Mouse (Mus musculus): Measurements from ENCODE around the gene Camta2.

Gene Camta2

GRCm38 (mm10) chr11:70687601-70688199 is at the start of gene Camta2:
Gene Camta2, minus strand, starts transcription at chr11:70688105.
- Histone ChIP-seq H3K9me3 (ENCODE audit: low read length) (no peaks in the 10 kb centered on the region), H3K36me3 (ENCODE audit: insufficient read depth, low read length) (peaks cover 25% of the 10 kb centered on the region), H3K4me1 (replicated peaks; ENCODE audit: low read depth, low read length) (peaks cover 40% of the 10 kb centered on the region), H3K27me3 (ENCODE audit: insufficient read depth, low read length) (peaks cover 67% of the 10 kb centered on the region), H3K4me3 (replicated peaks; ENCODE audit: low read length) (peak within 1 kb of the TSS; percentile 97)
- TF ChIP-seq NANOG (IDR thresholded peaks at IDR 0.05; ENCODE audit: borderline replicate concordance, low read length) (no peak), CTCF (conservative IDR thresholded peaks at IDR 0.05; ENCODE audit: low read length) (no peak), POU5F1 (IDR thresholded peaks at IDR 0.05; ENCODE audit: borderline replicate concordance, low read length) (no peak)

GRCm38 (mm10) chr11:70733256-70733655 is 45.4 kb upstream of the Camta2 start:
- peaks cover 4% of the 10 kb centered on the region; the same call in 1 of the 2 replicates for H3K36me3 ChIP-seq (ENCODE audit: insufficient read depth, low read length)
- H3K9me3 ChIP-seq (ENCODE audit: low read length): no peaks in the 10 kb centered on the region
- peaks cover 3% of the 10 kb centered on the region; the same call in 1 of the 2 replicates for H3K4me1 ChIP-seq (replicated peaks; ENCODE audit: low read depth, low read length)
- no peak for TF ChIP-seq CTCF (conservative IDR thresholded peaks at IDR 0.05; ENCODE audit: low read length)
- no peak for TF ChIP-seq NANOG (IDR thresholded peaks at IDR 0.05; ENCODE audit: borderline replicate concordance, low read length)
- no peak for TF ChIP-seq POU5F1 (IDR thresholded peaks at IDR 0.05; ENCODE audit: borderline replicate concordance, low read length)
- no peak overlapping the region for H3K4me3 ChIP-seq (replicated peaks; ENCODE audit: low read length)
- H3K27me3 ChIP-seq (ENCODE audit: insufficient read depth, low read length): peaks cover 3% of the 10 kb centered on the region; the same call in 1 of the 2 replicates

- peaks cover 8% of the 10 kb centered on the region; the same call in 1 of the 2 replicates for H3K4me1 ChIP-seq (replicated peaks; ENCODE audit: low read depth, low read length)
- peaks cover 25% of the 10 kb centered on the region for H3K36me3 ChIP-seq (ENCODE audit: insufficient read depth, low read length)
- TF ChIP-seq POU5F1 (IDR thresholded peaks at IDR 0.05; ENCODE audit: borderline replicate concordance, low read length): no peak
- no peak for TF ChIP-seq NANOG (IDR thresholded peaks at IDR 0.05; ENCODE audit: borderline replicate concordance, low read length)
- no peak for TF ChIP-seq CTCF (conservative IDR thresholded peaks at IDR 0.05; ENCODE audit: low read length)
- no peaks in the 10 kb centered on the region for H3K9me3 ChIP-seq (ENCODE audit: low read length)
- peaks cover under 1% of the 10 kb centered on the region; the same call in 1 of the 2 replicates for H3K27me3 ChIP-seq (ENCODE audit: insufficient read depth, low read length)
- no peak overlapping the region for H3K4me3 ChIP-seq (replicated peaks; ENCODE audit: low read length)
Observed at GRCm38 (mm10) chr11:70731178-70731577, 43.3 kb upstream of the Camta2 start.

- Histone ChIP-seq H3K36me3 (ENCODE audit: insufficient read depth, low read length) (peaks cover 31% of the 10 kb centered on the region), H3K4me1 (replicated peaks; ENCODE audit: low read depth, low read length) (peaks cover 15% of the 10 kb centered on the region), H3K4me3 (replicated peaks; ENCODE audit: low read length) (no peak overlapping the region), H3K9me3 (ENCODE audit: low read length) (no peaks in the 10 kb centered on the region), H3K27me3 (ENCODE audit: insufficient read depth, low read length) (no peaks in the 10 kb centered on the region)
- no peak for TF ChIP-seq NANOG (IDR thresholded peaks at IDR 0.05; ENCODE audit: borderline replicate concordance, low read length)
Observed at GRCm38 (mm10) chr11:70730427-70731038, 42.6 kb upstream of the Camta2 start.

- TF ChIP-seq CTCF (conservative IDR thresholded peaks at IDR 0.05; ENCODE audit: low read length) (no peak), NANOG (IDR thresholded peaks at IDR 0.05; ENCODE audit: borderline replicate concordance, low read length) (no peak), POU5F1 (IDR thresholded peaks at IDR 0.05; ENCODE audit: borderline replicate concordance, low read length) (no peak)
- no peak overlapping the region for H3K4me3 ChIP-seq (replicated peaks; ENCODE audit: low read length)
- H3K4me1 ChIP-seq (replicated peaks; ENCODE audit: low read depth, low read length): peaks cover 18% of the 10 kb centered on the region
- H3K36me3 ChIP-seq (ENCODE audit: insufficient read depth, low read length): peaks cover 58% of the 10 kb centered on the region
- H3K27me3 ChIP-seq (ENCODE audit: insufficient read depth, low read length): no peaks in the 10 kb centered on the region
- H3K9me3 ChIP-seq (ENCODE audit: low read length): no peaks in the 10 kb centered on the region
Observed at GRCm38 (mm10) chr11:70727385-70727784, 39.5 kb upstream of the Camta2 start.

GRCm38 (mm10) chr11:70726585-70726984 is 38.7 kb upstream of the Camta2 start:
- H3K4me3 ChIP-seq (replicated peaks; ENCODE audit: low read length): peak overlapping the region; percentile 72
- peaks cover 65% of the 10 kb centered on the region for H3K36me3 ChIP-seq (ENCODE audit: insufficient read depth, low read length)
- no peak for TF ChIP-seq NANOG (IDR thresholded peaks at IDR 0.05; ENCODE audit: borderline replicate concordance, low read length)
- TF ChIP-seq POU5F1 (IDR thresholded peaks at IDR 0.05; ENCODE audit: borderline replicate concordance, low read length): no peak
- TF ChIP-seq CTCF (conservative IDR thresholded peaks at IDR 0.05; ENCODE audit: low read length): no peak
- H3K9me3 ChIP-seq (ENCODE audit: low read length): no peaks in the 10 kb centered on the region
- H3K27me3 ChIP-seq (ENCODE audit: insufficient read depth, low read length): no peaks in the 10 kb centered on the region
- H3K4me1 ChIP-seq (replicated peaks; ENCODE audit: low read depth, low read length): peaks cover 18% of the 10 kb centered on the region

GRCm38 (mm10) chr11:70724706-70725105 is 36.8 kb upstream of the Camta2 start:
- no peak overlapping the region for H3K4me3 ChIP-seq (replicated peaks; ENCODE audit: low read length)
- no peak for TF ChIP-seq NANOG (IDR thresholded peaks at IDR 0.05; ENCODE audit: borderline replicate concordance, low read length)
- TF ChIP-seq CTCF (conservative IDR thresholded peaks at IDR 0.05; ENCODE audit: low read length): no peak

GRCm38 (mm10) chr11:70721072-70721471 is 33.2 kb upstream of the Camta2 start:
- Histone ChIP-seq H3K27me3 (ENCODE audit: insufficient read depth, low read length) (no peaks in the 10 kb centered on the region), H3K4me3 (replicated peaks; ENCODE audit: low read length) (no peak overlapping the region), H3K36me3 (ENCODE audit: insufficient read depth, low read length) (peaks cover 88% of the 10 kb centered on the region), H3K9me3 (ENCODE audit: low read length) (no peaks in the 10 kb centered on the region), H3K4me1 (replicated peaks; ENCODE audit: low read depth, low read length) (peaks cover 17% of the 10 kb centered on the region)
- TF ChIP-seq CTCF (conservative IDR thresholded peaks at IDR 0.05; ENCODE audit: low read length) (no peak), POU5F1 (IDR thresholded peaks at IDR 0.05; ENCODE audit: borderline replicate concordance, low read length) (no peak), NANOG (IDR thresholded peaks at IDR 0.05; ENCODE audit: borderline replicate concordance, low read length) (no peak)

More at GRCm38 (mm10) chr11:70724706-70725105, 36.8 kb upstream of the Camta2 start:
- H3K9me3 ChIP-seq (ENCODE audit: low read length): no peaks in the 10 kb centered on the region
- H3K4me1 ChIP-seq (replicated peaks; ENCODE audit: low read depth, low read length): peaks cover 18% of the 10 kb centered on the region
- peaks cover 84% of the 10 kb centered on the region for H3K36me3 ChIP-seq (ENCODE audit: insufficient read depth, low read length)
- no peaks in the 10 kb centered on the region for H3K27me3 ChIP-seq (ENCODE audit: insufficient read depth, low read length)

Data from E14TG2a.4 (cell line).